Mouse (Mus musculus) frontal cortex, adult (tissue): Measurements from ENCODE around the gene Cgref1.
A peak's percentile ranks its signal among the peaks of the same experiment; 100 is the strongest.

Experiments
- ATAC-seq: cut with Nextera tagmentation; 2 replicates; pipeline ENCODE4 v1.9.2; 2017; ENCODE audit warnings: mild to moderate bottlenecking, moderate library complexity, mixed read lengths; ENCODE audit not compliant: low TSS enrichment

The Cgref1 gene

GRCm38 (mm10) chr5:30944956-30945781 lies at the start of gene Cgref1:
Gene Cgref1 (minus strand): TSS chr5:30945591.
- peak; percentile 78 for ATAC-seq

- peak; percentile 70 for ATAC-seq
These were observed 48.7 kb upstream of the Cgref1 start for GRCm38 (mm10) chr5:30994074-30994473.

GRCm38 (mm10) chr5:30992980-30993676 lies 47.7 kb upstream of the Cgref1 start:
- ATAC-seq: peak; percentile 86

- ATAC-seq: peak; percentile 90
These were observed 37.0 kb upstream of the Cgref1 start for GRCm38 (mm10) chr5:30982357-30982756.

GRCm38 (mm10) chr5:30974870-30975656 lies 29.7 kb upstream of the Cgref1 start:
- ATAC-seq: peak; percentile 69

GRCm38 (mm10) chr5:30969440-30969839 lies 24.0 kb upstream of the Cgref1 start:
- no peak for ATAC-seq

GRCm38 (mm10) chr5:30968416-30968815 lies 23.0 kb upstream of the Cgref1 start, which contains the start of gene Tcf23:
Gene Tcf23 (plus strand): TSS chr5:30968662.
- peak; percentile 44; the same call in 1 of the 2 replicates for ATAC-seq

GRCm38 (mm10) chr5:30966189-30966588 lies 20.8 kb upstream of the Cgref1 start:
- no peak for ATAC-seq

- no peak for ATAC-seq
These were observed 18.5 kb upstream of the Cgref1 start for GRCm38 (mm10) chr5:30963916-30964315.

- no peak for ATAC-seq
These were observed 16.4 kb upstream of the Cgref1 start for GRCm38 (mm10) chr5:30961545-30962505.

- ATAC-seq: no peak
These were observed 15.4 kb upstream of the Cgref1 start for GRCm38 (mm10) chr5:30960814-30961213.

GRCm38 (mm10) chr5:30959966-30960501 lies 14.6 kb upstream of the Cgref1 start, which contains the start of gene Preb:
Gene Preb (minus strand): TSS chr5:30960361.
- peak; percentile 96 for ATAC-seq

GRCm38 (mm10) chr5:30959198-30959854 lies 13.9 kb upstream of the Cgref1 start:
- ATAC-seq: 0 out of 2 replicates have a peak, but pooled peaks have one; percentile 7

- ATAC-seq: no peak
These were observed 12.5 kb upstream of the Cgref1 start for GRCm38 (mm10) chr5:30957891-30958290.

GRCm38 (mm10) chr5:30955751-30956150 lies 10.4 kb upstream of the Cgref1 start:
- ATAC-seq: no peak

GRCm38 (mm10) chr5:30954556-30954955 lies 9.2 kb upstream of the Cgref1 start:
- no peak for ATAC-seq

- no peak for ATAC-seq
These were observed 8.7 kb upstream of the Cgref1 start for GRCm38 (mm10) chr5:30954065-30954464.

- ATAC-seq: no peak
These were observed 7.2 kb upstream of the Cgref1 start for GRCm38 (mm10) chr5:30952551-30952950.

- ATAC-seq: no peak
These were observed 6.3 kb upstream of the Cgref1 start for GRCm38 (mm10) chr5:30951706-30952105.

- no peak for ATAC-seq
These were observed 5.5 kb upstream of the Cgref1 start for GRCm38 (mm10) chr5:30950922-30951321.
